Mouse (Mus musculus): ENCODE data around the gene Exoc3l.
"Not testable (repeated sequence)": the region's sequence is repeated elsewhere in the genome, so short reads cannot be mapped to it uniquely, and the experiment has no call there.

Gene Exoc3l

DNA sequence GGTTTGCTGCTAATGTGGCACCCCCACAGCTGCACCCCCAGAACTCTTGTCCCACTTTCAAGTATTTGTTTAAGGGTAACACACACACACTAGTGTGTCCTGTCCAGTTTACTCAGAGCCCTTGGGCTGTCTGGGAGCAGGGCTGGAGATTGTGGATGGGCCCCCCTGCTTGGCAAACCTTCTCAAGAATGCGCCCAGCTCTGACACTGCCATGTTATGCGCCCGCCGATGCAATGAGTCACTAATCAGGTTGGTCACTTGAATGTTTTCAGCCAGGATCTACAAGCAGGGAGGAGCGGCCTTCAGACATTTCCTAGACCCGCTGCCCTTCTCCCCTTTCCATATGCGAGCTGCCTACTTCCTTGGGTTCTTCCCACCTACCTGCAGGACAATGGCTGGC is 3.4 kb downstream of the Exoc3l start:
- no peak for DNase-seq (ENCODE audit: low read depth, low spot score)

DNA sequence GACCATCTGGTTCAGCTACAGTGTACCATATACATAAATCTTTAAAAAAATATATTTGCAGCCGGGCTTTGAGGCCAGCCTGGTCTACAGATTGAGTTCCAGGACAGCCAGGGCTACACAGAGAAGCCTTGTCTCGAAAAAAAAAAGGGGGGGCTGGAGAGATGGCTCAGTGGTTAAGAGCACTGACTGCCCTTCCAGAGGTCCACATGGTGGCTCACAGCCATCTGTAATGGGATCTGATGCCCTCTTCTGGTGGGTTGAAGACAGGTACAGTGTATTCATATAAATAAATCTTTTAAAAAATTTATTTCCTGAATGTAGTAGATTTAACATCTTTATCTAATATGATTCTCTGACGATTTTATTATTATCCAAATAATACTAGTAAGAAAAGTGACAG is 4.1 kb downstream of the Exoc3l start:
- DNase-seq (ENCODE audit: low read depth, low spot score), result not testable (repeated sequence)

DNA sequence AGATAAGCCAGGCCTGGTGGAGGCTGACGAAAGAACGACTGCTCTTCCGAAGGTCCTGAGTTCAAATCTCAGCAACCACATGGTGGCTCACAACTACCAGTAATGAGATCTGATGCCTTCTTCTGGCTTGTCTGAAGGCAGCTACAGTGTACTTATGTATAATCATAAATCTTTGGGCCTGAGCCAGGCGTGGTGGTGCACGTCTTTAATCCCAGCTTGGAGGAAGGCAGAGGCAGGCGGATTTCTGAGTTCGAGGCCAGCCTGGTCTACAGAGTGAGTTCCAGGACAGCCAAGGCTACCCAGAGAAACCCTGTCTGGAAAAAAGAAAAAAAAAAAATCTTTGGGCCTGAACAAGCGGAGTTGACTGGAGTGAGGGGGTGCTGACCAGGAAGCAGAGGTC is 4.5 kb downstream of the Exoc3l start:
- not testable (repeated sequence) for DNase-seq (ENCODE audit: low read depth, low spot score)

DNA sequence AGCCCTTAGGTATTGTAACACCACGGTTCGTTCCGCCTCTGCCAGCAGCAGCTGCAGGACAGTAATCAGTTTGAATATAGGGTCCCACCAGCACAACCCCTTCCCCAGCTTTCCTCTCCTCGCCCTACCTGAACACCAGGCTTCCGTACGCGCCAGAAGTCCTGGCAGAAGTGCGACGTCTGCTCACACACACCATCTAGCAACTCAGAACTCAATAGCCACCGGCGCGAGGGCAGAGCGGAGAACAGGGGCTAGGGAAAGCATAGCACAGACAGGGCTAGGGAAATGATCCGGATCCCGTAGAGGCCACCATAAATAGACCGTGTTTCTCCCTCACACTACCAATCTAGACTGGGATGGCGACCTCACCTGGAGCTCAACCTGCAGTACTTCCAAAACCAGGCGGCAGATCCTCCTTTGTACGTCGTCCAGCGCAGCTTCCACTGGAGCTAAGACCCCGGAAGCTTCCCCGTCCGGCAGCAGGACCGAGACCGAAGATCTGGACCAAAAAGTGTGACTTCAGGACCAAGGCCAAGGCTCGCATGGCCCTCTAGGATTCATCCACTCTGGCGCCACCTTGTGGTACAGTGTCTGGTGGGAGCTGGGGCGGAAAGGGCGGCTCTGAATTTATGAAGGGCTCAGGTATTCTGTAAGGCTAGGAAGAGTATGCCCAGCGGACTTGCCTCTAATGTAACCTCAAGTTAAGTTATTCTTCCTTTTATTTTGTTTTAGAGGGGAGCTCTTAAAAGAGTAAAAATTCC is 5.2 kb downstream of the Exoc3l start:
- peak; percentile 63 for DNase-seq (ENCODE audit: low read depth, low spot score)

DNA sequence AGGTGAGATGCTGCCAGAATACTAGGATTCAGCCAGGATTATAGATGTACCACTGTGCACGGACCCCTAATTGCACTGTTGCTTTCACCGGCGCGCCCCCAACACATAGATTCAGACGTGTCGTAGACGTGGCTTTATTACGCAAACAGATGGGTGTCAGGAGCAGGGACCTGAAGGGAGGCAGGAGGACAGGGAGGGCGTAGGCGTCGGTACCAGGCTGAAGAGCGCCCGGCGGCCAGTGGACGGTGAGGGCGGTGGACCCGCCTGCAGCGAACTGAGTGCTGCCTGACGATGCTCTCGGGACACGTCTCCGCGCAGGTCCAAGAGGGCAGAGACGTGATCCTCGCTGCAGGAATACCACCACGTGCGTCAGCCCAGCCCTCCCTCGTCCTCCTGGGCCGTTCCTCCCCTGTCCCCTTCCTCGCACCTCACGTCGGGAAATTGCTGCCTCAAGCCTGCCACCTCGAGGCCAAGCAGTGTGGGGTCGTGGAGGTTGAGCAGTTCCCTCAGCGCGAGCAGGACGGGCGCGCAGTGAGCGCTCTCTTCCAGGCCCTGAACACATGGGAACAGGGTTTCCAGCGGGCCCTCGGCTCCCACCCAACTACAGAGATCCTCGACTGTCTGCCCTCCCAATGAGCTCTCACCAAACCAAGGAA is 6.0 kb downstream of the Exoc3l start, which contains the start of gene 4931428F04Rik:
TSS of gene 4931428F04Rik (minus strand) at position 60 of the 656 bp plus-strand sequence.
- no peak for DNase-seq (ENCODE audit: low read depth, low spot score)

DNA sequence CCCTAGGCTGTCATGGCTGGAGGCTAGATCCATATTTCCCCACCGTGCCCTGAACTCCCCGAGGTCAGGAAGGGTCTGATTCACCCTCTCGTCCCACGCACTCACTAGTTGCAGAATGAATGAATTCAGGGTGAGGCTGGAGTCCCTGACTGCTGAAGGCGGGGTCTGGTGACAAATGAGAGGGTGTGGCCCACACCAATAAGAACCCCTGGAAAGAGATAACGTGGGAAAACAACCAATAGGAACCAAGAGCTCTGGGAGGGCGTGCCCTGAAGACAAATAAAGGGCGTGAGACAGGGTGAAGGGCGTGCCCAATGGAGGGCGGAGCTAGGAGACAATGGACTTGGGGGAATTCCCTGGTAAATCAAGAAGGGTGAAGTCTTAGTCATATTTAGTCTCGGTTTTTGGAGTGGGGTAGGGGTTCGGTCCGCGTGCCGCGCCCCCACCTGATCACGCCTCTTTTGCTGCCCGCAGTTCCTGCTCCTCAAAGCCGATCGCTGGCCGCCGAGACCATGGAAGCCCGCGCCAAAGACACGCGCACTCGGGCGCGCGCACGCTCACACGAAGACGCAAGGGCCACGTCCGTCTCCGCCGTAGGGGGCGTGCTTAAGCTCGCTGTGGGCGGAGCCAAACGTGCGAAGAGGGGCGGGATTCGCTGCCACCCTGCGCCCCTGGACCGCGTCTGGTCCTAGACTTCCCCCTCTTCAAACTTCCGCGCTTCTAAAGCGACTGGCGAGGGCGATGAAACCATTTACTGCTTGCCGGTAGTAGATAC is 6.8 kb downstream of the Exoc3l start:
- DNase-seq (ENCODE audit: low read depth, low spot score), result peak; percentile 83

DNA sequence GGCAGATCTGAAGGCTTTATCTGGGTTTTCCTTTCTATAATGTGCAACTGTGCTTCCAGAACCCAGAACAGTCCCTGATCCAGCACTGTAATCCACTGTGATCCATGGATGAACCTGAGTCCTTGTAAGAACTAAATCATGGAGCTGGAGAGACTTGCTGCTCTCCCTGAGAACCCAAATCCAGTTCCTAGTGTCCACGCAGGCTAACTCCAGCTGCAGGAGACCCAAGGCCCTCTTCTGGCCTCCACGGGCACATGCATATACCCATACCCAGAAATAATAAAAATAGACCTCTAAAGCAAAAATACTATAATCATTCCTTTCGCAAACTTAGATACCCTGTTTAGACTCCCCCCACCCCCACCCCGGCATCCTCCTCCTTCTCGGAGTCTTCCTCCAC is 7.7 kb downstream of the Exoc3l start:
- no peak for DNase-seq (ENCODE audit: low read depth, low spot score)

DNA sequence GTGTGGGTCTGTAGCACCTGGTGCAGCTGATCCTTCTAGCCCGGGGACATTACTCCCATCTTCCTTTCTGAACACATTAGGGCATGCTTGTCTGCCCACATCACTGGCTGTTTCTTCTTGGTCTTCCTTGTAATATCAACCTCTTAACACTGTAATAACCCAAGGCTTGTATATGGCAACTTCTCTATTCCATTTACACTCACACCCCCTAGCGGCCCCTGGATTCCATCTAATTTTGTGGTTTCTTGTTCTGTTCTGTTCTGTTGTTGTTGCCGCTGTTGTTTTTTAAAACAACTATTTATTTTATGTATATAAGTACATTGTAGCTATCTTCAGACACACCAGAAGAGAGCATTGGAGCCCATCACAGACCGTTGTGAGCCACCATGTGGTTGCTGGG is 9.0 kb downstream of the Exoc3l start:
- DNase-seq (ENCODE audit: low read depth, low spot score), result no peak

DNA sequence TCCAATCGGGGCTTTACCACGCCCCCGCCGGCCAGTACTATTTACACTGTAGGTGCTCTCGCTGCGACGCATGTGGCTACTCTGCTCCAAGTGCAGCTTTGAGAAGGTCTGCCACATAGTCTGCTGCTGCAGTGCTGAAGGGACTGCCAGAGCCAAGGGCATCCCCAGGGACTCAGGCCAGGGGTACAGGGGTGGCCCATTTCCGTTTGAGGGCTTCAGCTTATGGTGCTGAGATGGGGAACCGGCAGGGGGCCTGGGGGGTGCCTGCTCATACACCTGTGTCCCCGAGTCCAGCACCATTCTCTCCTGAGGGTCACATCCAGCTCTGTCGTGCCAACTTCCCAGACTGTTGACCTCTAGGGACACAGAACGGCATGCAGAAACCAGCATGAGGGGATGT is 10.4 kb downstream of the Exoc3l start:
- no peak for DNase-seq (ENCODE audit: low read depth, low spot score)

DNA sequence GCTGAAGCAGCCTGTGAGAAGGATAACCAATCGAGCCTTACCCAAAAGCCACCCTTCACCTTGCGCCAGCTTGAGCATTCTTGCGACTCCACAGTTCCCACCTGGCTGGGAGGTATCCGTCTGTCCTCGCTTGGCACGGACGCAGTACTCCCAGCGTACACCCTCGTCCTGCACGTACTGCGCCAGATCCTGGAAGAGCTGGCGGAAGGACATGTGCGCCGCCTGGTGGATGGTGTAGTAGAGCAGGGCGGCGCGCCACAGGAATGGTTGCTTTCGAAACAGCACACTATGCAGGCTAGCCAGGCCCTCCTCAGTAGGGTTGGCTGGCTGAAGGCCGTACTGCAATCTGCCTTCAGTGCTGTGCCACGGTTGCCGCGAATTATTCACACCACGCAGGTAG is 12.8 kb downstream of the Exoc3l start:
- no peak for DNase-seq (ENCODE audit: low read depth, low spot score)

DNA sequence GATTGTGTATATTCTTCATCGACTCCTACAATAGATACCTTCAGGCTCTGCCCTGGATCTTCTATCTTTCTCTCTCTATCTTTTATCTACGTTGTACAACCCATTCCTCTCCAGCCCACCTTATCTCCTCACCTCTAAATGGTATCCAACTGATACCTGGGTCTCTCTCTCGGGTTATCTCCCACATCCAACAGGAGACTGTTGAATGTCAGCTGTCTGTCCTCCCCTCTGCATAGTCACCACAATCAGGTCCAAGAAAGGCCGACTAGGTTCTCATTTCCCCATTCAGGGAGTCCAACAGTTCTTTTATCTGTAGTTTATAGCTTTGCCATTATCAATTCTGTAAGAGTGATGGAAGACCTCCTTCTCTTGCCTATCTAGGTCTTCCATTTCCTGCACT is 13.7 kb downstream of the Exoc3l start:
- DNase-seq (ENCODE audit: low read depth, low spot score), result no peak

DNA sequence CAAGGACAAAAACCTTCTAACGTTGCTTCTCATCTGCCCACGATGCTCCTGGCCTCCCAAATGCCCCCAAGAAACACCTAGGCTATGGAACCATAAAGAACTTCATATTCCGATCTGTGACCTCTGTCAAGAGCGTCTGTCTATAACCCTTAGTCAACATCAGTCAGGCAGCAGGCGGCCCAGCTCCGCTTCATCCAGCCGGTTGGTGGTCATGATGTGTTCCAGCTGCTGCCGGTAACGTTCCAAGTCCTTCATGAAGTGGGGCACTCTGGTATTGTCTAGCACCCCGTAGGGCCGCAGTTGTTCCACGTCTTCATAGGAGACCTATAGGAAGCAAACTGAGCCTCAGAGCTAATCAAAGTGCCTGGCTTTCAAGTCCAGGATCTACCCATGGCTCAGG is 14.1 kb downstream of the Exoc3l start:
- DNase-seq (ENCODE audit: low read depth, low spot score), result no peak

DNA sequence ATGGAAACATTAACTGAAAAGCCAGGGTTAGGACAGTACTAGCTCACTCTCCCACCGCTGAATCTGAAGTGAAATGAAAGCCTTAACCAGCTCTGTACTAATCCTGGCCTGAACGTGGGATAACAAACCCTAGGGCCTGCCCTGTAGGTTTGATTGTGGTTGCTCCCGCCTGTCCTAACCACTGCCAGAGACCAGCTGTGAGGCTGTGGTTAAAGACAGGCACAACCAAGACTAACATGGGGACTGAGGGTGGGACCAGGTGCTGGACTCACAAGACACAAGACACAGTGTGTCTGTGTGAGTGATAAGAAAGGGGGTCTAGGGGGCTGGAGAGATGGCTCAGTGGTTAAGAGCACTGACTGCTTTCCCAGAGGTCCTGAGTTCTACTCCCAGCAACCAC is 15.3 kb downstream of the Exoc3l start:
- DNase-seq (ENCODE audit: low read depth, low spot score), result no peak

DNA sequence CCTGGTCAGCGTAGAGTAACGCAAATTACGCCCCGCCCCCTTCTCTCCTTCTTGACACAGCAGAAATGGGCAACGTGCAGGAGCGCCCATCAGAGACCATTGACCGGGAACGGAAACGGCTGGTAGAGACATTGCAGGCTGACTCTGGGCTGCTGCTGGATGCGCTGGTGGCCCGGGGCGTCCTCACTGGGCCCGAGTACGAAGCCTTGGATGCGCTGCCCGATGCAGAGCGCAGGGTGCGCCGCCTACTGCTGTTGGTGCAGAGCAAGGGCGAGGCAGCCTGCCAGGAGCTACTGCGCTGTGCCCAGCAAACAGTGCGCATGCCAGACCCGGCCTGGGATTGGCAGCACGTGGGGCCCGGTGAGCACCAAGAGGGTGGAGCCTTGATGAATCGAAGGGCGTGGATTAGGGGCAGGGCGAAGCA is 17.0 kb downstream of the Exoc3l start:
- peak; percentile 89 for DNase-seq (ENCODE audit: low read depth, low spot score)

DNA sequence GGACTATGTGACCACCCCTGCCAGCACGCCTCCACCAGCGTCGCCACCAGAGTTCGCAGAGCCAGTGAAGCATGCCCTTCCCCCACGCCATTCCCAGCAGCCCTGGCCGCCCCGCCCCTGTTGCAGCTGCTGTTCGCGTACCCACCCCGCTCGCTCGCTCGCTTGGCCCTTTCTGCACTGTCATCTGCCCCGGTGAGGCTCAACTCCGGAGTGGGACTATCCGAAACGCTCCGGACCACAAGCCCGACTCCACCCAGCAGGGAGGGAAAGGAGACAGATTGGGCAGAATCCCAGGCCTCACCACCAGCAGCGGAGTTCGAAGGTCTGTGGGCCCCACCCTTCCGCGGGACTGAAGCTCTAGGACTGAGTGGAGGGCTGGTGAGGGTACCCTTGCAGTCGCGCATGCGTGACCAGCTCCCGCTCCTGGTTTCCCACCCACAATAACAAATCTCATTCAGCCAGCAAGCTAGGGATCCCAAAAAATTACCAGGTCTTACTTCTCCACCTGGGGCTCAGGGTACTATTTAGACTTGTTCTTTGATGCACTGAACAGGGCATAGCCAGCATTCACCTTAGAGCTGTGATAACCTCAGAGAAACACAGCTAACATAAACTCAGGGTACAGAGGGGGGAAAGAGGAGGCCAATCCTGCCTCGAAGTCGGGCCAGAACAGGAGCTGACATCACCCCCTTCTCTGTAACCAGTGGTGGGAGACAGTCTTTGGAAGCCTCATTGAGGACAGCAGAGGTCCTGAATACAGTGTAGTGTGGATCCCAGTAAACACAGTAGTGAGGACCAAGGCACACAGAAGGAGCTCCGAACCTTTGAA is 19.4 kb downstream of the Exoc3l start:
- DNase-seq (ENCODE audit: low read depth, low spot score), result peak; percentile 62

DNA sequence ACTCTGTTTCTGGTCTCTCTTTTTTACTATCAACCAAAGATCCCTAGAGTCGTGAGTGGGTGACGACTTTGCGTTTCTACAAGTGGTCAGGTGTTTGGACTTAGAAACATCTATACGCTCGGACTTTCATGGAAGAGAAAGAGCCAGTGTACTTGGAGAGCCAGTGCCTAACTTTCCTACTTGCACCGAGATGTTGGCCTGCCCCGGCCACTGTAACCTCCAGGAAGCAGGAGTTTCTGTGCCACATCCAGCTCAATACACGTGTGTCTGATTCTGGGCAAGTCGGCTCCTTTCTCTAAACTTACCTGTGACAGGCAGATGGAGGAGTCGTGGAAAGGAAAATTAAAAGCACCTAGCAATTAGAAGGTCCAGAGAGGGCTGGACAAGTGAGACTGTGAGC is 20.1 kb downstream of the Exoc3l start, which contains the start of gene Nol3:
TSS of gene Nol3 (plus strand) at position 301 of the 400 bp plus-strand sequence.
- DNase-seq (ENCODE audit: low read depth, low spot score), result no peak

DNA sequence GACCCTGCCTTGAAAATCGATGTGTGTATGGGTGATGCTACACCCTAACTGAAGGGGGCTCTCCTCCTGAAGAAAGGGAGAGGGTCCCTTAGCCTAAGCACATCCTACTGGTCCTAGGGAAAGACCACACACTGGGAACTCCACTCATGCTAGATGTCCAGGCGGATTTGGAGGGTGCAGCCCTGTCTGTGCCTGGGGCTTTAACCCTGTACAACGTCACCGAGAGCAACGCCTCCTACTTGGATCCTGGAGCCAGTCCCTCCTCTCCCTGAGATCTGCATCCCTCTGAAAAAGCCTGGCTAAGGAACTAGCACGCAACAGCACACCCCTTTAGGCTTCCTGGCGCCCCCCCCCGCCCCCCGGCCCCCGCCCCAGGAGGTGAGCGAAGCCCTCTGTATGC is 20.5 kb downstream of the Exoc3l start:
- no peak for DNase-seq (ENCODE audit: low read depth, low spot score)

DNA sequence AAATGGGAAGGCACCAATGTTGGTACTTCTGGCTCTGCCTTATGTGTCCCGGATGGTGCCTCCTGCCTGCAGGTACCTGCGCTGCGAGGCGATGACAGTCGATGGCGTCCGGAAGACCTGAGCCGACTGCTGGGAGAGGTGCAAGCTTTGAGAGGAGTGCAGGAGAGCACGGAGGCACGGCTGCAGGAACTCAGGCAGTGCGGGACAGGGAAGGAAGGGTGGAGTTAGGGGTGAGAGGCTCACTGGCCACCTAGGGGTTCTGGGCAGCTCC is 25.1 kb downstream of the Exoc3l start:
- no peak for DNase-seq (ENCODE audit: low read depth, low spot score)

DNA sequence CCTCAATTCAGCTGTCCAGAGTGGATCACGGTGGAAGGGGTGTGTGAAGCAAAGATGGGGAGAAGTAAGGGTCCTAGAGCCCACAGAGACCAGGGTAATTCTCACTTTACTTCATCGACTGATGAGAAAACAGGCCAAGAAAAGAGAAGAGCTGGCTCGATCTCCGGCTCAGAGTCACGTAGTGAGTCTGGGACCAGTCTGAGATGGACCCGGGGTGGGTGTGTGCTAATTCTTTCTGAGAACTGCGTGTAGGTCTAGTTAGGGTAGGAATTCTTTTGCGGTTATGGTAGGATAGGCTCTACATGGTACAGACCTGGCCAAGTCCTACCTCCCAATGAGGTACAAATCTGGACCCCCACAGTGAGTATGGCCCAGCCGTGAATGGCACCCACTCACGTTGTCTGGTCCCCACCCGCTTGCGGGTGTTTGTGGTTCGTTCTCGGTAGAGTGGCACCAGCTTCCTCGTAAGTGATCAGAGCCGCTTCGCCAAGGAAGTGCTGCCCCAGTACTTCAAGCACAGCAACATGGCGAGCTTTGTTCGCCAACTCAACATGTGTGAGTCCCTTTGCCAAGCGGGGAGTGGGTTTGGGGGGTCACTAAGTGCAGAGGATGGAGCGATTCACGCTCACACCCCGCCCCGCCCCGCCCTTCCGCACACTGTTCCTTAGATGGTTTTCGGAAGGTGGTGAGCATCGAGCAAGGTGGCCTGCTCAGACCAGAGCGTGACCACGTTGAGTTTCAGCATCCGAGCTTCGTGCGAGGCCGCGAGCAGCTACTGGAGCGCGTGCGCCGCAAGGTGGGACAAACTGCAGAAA is 25.6 kb downstream of the Exoc3l start:
- no peak for DNase-seq (ENCODE audit: low read depth, low spot score)

DNA sequence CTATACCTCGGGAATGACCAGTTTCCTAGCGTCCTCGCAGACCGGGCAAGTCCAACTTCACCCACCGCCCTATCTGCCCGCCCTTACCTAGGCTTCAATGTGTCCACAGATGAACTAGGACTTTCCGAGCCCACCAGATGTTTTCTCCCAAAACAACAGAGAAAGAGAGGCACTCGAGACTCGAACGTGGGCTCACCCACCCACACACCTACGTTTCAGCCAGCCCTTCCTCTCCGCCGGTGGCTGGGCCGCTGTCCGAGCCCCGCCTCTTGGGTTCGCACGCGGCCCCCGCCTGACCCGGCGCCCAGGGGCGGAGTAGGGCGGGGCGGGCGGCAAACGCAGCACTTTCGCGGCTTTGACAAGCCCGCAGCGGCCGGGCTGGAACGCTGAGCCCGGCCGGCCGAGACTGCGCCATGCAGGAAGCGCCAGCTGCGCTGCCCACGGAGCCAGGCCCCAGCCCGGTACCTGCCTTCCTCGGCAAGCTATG is 26.4 kb downstream of the Exoc3l start, which contains the start of gene Hsf4:
TSS of gene Hsf4 (plus strand) at position 341 of the 487 bp plus-strand sequence.
- peak; percentile 55 for DNase-seq (ENCODE audit: low read depth, low spot score)

DNA sequence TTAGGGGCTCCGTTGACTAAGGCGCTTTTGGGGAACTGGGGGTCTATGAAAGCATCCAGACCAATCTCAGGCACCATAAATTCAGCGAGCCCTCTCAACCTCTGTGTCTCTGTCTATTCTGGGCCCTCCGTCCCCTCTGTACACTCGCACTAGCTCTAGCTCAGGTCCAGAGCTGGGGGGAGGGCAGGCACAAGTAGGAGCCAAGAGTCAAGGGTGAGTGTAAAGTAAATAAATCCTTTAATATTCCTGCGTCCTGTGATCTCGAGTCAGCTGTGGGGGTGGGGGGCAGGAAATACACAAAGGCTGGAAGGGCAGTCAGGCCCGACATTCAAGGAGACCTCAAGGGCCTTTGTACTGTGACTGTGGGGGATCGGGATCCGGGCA is 26.8 kb downstream of the Exoc3l start:
- DNase-seq (ENCODE audit: low read depth, low spot score), result no peak

All from skeletal muscle tissue, adult 2 months (tissue).